Mouse (Mus musculus): Measurements from ENCODE around the gene Ankrd33. TPM values are rescaled to one million over a fixed set of nuclear protein-coding genes. Genes with fewer than 3 reads are reported as not detected.

Ankrd33 gene
- polyA plus RNA-seq, 1 experiment from 2014 or later = not detected

DNA sequence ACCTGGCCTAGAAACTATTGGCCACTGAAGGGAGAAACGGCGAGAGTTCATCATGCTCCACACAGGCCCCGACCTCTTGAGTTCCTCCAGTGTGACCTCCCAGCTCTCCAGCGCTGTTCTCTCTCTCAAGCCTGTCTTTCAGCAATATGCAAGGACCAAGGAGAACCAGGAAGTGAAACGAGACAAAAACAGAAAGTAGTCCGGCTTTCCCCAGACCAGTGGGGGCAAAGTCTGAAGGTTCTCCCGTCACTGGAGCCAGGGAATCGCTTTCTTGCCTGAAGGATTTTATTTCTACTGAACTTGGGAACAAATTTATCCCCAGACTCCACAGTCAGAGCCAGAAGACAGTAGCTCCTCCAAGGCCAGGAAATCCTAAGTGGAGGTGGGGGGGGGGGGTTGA, 29.2 kb downstream of the Ankrd33 start:
- Histone ChIP-seq H3K27ac (ENCODE audit: low read depth, low read length) (no peak overlapping the region), H3K36me3 (ENCODE audit: control insufficient read depth, insufficient read depth, low read length) (no peaks in the 10 kb centered on the region), H3K9me3 (ENCODE audit: control insufficient read depth, low read length) (no peaks in the 10 kb centered on the region), H3K4me1 (replicated peaks; ENCODE audit: control insufficient read depth, insufficient read depth, low read length) (peaks cover 50% of the 10 kb centered on the region), H3K4me2 (peak overlapping the region; percentile 48; the same call in 1 of the 2 replicates), H3K4me3 (ENCODE audit: low read depth, low read length) (no peak overlapping the region), H3K9ac (ENCODE audit: low read depth, low read length) (no peak overlapping the region), H3K27me3 (replicated peaks; ENCODE audit: control insufficient read depth, insufficient read depth, low read length) (no peaks in the 10 kb centered on the region)
- WGBS = 67% methylated on average over 8 of the region's 8 CpGs
- DNase-seq (ENCODE audit: low spot score) (no peak), ATAC-seq (replicated peaks; ENCODE audit: low FRiP score) (no peak)

DNA sequence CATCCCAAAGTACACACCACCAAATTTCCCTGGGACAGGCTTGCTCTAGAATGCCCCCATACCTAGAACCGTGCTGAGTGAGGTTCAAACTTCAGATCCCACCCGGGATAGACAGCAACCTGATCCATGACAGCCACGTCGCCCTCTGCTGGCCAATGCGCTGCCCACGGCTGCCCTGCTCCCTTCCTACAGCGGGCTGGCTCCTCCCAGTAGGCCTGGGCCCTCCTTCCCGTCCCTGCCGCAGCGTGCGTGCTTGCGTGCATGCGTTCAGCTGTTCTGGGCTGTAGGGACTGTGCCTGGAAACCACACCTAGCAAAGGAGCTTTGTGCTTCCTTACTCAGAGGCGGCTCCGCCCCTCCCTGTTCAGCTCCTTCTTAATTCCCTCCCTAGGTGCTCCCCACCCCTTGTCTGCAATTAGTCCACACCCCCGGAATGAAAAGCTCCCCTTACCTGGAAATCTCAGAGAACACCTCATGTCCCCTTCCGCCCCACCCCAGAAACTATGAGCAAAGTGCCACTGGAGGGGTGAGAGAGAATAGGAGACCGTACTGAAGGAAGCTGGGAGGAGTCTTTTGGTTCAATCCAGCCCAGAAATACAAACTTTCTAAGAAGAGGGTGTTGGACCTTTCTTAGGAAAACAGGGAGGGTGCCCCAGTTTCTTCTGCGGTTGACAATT, 30.0 kb downstream of the Ankrd33 start:
- H3K9me3 ChIP-seq (ENCODE audit: control insufficient read depth, low read length) = no peaks in the 10 kb centered on the region
- H3K4me1 ChIP-seq (replicated peaks; ENCODE audit: control insufficient read depth, insufficient read depth, low read length) = peaks cover 42% of the 10 kb centered on the region
- H3K27me3 ChIP-seq (replicated peaks; ENCODE audit: control insufficient read depth, insufficient read depth, low read length) = no peaks in the 10 kb centered on the region
- 9% methylated on average over 19 of the region's 19 CpGs for WGBS
- peak overlapping the region; percentile 48 for H3K4me2 ChIP-seq
- peak; percentile 91 for ATAC-seq (replicated peaks; ENCODE audit: low FRiP score)
- H3K36me3 ChIP-seq (ENCODE audit: control insufficient read depth, insufficient read depth, low read length) = no peaks in the 10 kb centered on the region
- no peak overlapping the region for H3K27ac ChIP-seq (ENCODE audit: low read depth, low read length)
- H3K9ac ChIP-seq (ENCODE audit: low read depth, low read length) = no peak overlapping the region
- H3K4me3 ChIP-seq (ENCODE audit: low read depth, low read length) = no peak overlapping the region
- DNase-seq (ENCODE audit: low spot score) = peak; percentile 91

DNA sequence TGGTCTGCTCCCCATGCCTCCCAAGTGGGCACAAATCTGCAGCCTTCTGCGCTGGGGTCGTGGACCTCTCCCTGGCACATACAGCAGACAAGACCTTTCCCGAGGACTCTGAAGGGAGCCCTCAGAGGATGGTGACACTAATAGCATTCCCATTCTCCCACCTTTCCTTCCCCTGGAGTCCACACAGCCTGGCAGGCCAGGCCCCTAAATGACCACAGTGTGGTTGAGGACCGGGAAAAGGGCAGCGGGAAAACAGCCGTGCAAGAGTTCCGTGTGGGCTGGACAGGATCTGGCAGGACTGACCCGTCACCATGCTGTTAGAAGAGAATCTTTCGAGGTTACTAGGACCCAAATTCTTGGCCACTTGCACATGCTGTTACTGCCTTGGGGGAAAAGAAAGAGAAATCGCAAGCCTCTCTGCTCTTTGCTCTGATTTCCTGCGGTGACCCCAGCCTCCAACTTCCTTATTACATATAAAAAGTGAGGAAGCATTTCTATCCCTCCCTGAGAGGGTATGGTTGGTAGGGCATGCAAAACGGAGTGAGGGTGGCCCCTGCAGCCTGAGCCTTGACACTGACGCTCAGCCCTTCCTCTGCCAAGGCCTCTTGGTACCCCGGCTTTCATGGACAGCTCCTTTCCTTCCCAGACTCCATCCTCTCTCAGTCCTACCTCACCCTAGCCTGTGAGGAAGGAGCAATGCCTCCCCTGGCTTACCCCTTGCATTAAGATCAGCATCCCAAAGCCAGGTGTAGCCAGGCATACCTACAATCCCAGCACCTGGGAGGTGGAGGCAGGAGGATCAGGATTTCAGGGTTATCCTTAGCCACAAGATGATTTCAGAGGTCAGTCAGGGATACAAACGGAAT, 30.8 kb downstream of the Ankrd33 start:
- no peak overlapping the region; the same call in 1 of the 2 replicates for H3K27ac ChIP-seq (ENCODE audit: low read depth, low read length)
- no peaks in the 10 kb centered on the region for H3K36me3 ChIP-seq (ENCODE audit: control insufficient read depth, insufficient read depth, low read length)
- 0 out of 2 replicates have a peak overlapping the region, but pooled peaks have one; percentile 32 for H3K9ac ChIP-seq (ENCODE audit: low read depth, low read length)
- no peaks in the 10 kb centered on the region for H3K9me3 ChIP-seq (ENCODE audit: control insufficient read depth, low read length)
- no peak for DNase-seq (ENCODE audit: low spot score)
- H3K4me1 ChIP-seq (replicated peaks; ENCODE audit: control insufficient read depth, insufficient read depth, low read length) = peaks cover 43% of the 10 kb centered on the region
- WGBS = 46% methylated on average over 15 of the region's 15 CpGs
- no peak overlapping the region for H3K4me3 ChIP-seq (ENCODE audit: low read depth, low read length)
- no peaks in the 10 kb centered on the region for H3K27me3 ChIP-seq (replicated peaks; ENCODE audit: control insufficient read depth, insufficient read depth, low read length)
- no peak for ATAC-seq (replicated peaks; ENCODE audit: low FRiP score)
- H3K4me2 ChIP-seq = peak overlapping the region; percentile 54

DNA sequence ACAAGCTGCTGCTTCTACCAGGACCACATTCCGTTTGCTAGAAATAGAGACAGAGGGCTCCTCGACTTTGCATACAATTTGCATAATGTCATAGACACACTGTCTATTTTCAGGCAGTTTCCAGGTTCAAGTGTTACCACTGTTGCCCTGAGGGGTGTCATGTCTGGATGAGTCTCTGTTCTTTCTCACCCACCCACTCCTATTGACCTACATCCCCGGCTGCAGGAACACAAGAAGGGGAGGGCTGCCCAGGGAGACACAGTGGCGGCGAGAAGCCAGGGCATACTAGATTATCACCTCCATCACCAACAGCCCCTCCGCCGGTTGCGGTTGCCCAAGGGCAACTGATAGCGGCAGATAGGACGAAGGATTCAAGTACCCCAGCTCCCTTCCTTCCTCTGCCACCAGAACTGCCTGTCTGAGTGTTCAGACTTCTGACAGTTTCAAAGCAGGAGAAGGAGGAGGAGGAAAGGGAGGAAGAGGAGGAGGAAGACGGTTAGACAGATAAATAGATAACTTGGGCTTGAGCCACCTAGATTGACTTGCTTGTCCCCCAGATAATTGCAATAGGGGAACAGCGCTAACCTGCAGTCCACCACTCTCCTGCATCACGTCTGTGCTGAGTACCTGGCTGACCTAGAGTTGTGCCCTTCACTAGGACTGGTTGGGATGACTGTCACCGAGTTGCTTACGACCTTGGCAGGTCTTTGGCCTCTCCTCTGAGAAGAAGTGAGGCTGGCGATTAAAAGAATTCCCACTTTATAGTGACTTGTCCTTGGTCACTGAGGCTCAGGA, 31.8 kb downstream of the Ankrd33 start:
- Histone ChIP-seq H3K4me2 (peak overlapping the region; percentile 54), H3K36me3 (ENCODE audit: control insufficient read depth, insufficient read depth, low read length) (no peaks in the 10 kb centered on the region), H3K9ac (ENCODE audit: low read depth, low read length) (no peak overlapping the region), H3K27me3 (replicated peaks; ENCODE audit: control insufficient read depth, insufficient read depth, low read length) (no peaks in the 10 kb centered on the region), H3K4me3 (ENCODE audit: low read depth, low read length) (0 out of 2 replicates have a peak overlapping the region, but pooled peaks have one; percentile 0), H3K4me1 (replicated peaks; ENCODE audit: control insufficient read depth, insufficient read depth, low read length) (peaks cover 43% of the 10 kb centered on the region), H3K27ac (ENCODE audit: low read depth, low read length) (peak overlapping the region; percentile 43; the same call in 1 of the 2 replicates), H3K9me3 (ENCODE audit: control insufficient read depth, low read length) (no peaks in the 10 kb centered on the region)
- WGBS = 24% methylated on average over 16 of the region's 16 CpGs
- DNase-seq (ENCODE audit: low spot score) = no peak
- ATAC-seq (replicated peaks; ENCODE audit: low FRiP score) = no peak

DNA sequence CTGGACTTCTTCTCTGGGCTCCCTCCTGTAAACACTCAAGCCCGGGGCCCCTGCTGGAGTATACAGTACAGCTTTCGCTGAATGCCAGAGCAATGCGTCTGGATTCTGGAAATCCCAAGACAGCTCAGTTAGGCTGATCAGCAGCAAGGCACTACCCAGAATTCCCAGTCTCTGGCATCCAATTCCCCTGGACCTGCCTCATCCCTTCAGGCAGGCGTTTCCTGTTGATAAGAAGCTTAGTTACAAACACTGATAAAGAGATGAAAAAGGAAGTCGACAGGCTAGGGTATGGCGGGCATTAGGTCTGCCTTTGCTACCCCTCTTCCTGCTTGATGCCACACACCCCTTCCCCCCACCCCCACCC, 32.3 kb downstream of the Ankrd33 start:
- H3K36me3 ChIP-seq (ENCODE audit: control insufficient read depth, insufficient read depth, low read length) = no peaks in the 10 kb centered on the region
- H3K27ac ChIP-seq (ENCODE audit: low read depth, low read length) = peak overlapping the region; percentile 43; the same call in 1 of the 2 replicates
- H3K9me3 ChIP-seq (ENCODE audit: control insufficient read depth, low read length) = no peaks in the 10 kb centered on the region
- H3K9ac ChIP-seq (ENCODE audit: low read depth, low read length) = no peak overlapping the region
- 5% methylated on average over 6 of the region's 6 CpGs for WGBS
- H3K4me3 ChIP-seq (ENCODE audit: low read depth, low read length) = no peak overlapping the region
- no peaks in the 10 kb centered on the region for H3K27me3 ChIP-seq (replicated peaks; ENCODE audit: control insufficient read depth, insufficient read depth, low read length)
- no peak for ATAC-seq (replicated peaks; ENCODE audit: low FRiP score)
- H3K4me1 ChIP-seq (replicated peaks; ENCODE audit: control insufficient read depth, insufficient read depth, low read length) = peaks cover 43% of the 10 kb centered on the region
- H3K4me2 ChIP-seq = peak overlapping the region; percentile 54
- no peak for DNase-seq (ENCODE audit: low spot score)

DNA sequence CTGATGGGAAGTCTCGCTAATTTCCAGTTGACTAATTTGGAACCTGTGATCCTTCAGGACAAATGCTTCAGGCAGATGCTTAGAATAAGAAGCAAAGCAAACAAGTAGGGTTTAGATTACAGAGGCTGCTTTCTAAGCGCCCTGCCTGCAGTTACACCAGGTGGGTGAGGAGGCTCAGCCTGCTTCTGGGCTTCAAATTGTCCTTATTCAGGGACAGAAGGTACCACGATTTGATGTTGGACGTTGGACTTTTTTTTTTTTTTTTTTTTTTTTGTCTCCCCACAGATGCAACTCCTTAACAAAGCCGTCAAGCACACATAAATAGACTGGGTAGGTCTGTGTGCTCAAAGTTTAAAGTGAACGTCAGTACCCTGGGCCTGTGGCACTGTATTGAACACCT, 33.0 kb downstream of the Ankrd33 start:
- no peak overlapping the region for H3K9ac ChIP-seq (ENCODE audit: low read depth, low read length)
- no peaks in the 10 kb centered on the region for H3K36me3 ChIP-seq (ENCODE audit: control insufficient read depth, insufficient read depth, low read length)
- 47% methylated on average over 6 of the region's 6 CpGs for WGBS
- ATAC-seq (replicated peaks; ENCODE audit: low FRiP score) (no peak), DNase-seq (ENCODE audit: low spot score) (no peak)
- H3K27ac ChIP-seq (ENCODE audit: low read depth, low read length) = no peak overlapping the region
- H3K4me1 ChIP-seq (replicated peaks; ENCODE audit: control insufficient read depth, insufficient read depth, low read length) = peaks cover 39% of the 10 kb centered on the region
- H3K9me3 ChIP-seq (ENCODE audit: control insufficient read depth, low read length) = no peaks in the 10 kb centered on the region
- H3K4me3 ChIP-seq (ENCODE audit: low read depth, low read length) = no peak overlapping the region
- no peaks in the 10 kb centered on the region for H3K27me3 ChIP-seq (replicated peaks; ENCODE audit: control insufficient read depth, insufficient read depth, low read length)
- no peak overlapping the region for H3K4me2 ChIP-seq

DNA sequence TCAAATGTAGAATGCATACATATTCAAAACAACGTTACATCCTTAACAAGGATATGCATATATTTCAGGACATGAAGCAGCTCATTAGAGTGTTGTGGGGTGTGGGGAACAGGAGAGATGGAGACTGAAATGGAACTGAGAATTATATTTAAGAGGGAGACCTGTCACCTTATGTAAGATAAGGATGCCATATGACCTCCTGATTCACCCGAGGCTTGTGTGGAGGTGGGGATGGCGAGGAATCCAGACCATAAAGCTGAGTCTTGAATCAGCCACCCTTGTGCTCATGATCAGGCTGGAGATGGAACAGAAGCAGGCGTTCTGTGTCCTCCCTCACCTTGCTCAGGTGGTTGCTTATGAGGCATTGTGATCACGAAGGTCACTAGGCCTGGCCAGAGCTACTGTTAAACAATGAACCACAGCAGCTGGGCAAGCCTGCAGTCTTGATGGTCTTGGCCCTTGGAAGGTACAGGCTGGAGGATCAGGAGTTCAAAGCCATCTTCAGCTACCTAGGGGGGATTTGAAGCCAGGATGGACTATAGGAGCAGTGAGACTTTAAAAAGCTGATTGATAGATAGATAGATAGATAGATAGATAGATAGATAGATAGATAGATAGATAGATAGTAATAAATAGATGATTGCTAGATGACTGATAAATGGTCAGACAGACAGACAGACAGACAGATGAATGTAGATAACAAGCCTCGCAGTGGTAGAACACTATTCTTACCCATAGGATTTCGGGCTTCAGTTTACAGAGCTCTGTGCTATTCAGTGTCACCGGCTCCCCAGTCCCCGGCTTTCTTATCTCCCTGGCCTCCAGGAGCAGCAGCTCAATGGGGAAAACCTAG, 36.1 kb downstream of the Ankrd33 start:
- H3K27ac ChIP-seq (ENCODE audit: low read depth, low read length) = no peak overlapping the region
- 52% methylated on average over 9 of the region's 9 CpGs for WGBS
- no peak overlapping the region for H3K4me3 ChIP-seq (ENCODE audit: low read depth, low read length)
- no peak overlapping the region for H3K9ac ChIP-seq (ENCODE audit: low read depth, low read length)
- H3K9me3 ChIP-seq (ENCODE audit: control insufficient read depth, low read length) = no peaks in the 10 kb centered on the region
- no peak for DNase-seq (ENCODE audit: low spot score)
- H3K27me3 ChIP-seq (replicated peaks; ENCODE audit: control insufficient read depth, insufficient read depth, low read length) = no peaks in the 10 kb centered on the region
- H3K36me3 ChIP-seq (ENCODE audit: control insufficient read depth, insufficient read depth, low read length) = no peaks in the 10 kb centered on the region
- ATAC-seq (replicated peaks; ENCODE audit: low FRiP score) = no peak
- peaks cover 34% of the 10 kb centered on the region for H3K4me1 ChIP-seq (replicated peaks; ENCODE audit: control insufficient read depth, insufficient read depth, low read length)
- no peak overlapping the region for H3K4me2 ChIP-seq

All from liver, embryonic 11.5 days (tissue).